Mouse (Mus musculus) cerebellum, adult 2 months (tissue): Measurements from ENCODE around the gene Gm12695.

Experiments used
- CTCF ChIP-seq: fragments of 200-500 bp; IDR thresholded peaks from 2 replicates; pipeline ENCODE4 v1.5.1; 2011; ENCODE audit warnings: low read depth, mild to moderate bottlenecking, control low read depth, low read length, moderate library complexity, borderline replicate concordance; ENCODE audit not compliant: insufficient read depth
- POLR2A ChIP-seq: fragments of 200-500 bp; IDR thresholded peaks from 2 replicates; pipeline ENCODE4 v1.6.1; 2011; ENCODE audit warnings: low read length, control low read depth, borderline replicate concordance; ENCODE audit not compliant: insufficient read depth

DNA sequence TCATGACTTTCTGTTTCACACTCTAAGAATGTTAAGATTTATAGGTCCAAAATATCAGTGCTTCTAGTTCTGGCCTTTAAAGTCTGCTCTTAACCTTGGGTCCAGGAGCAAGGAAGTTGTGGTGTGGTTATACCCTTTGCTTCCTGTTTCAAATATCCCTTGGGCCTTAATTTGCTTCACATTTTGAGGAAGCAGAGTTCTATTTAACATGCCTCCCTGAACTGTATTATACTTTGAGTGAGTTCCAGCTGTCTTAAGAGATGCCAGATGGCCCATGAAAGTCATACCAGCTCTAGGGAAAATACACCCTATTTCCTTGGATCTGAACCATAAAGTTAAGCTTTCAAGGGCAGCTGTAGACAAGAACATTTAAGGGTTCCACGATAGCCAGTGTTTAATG, 33.0 kb downstream of the Gm12695 start:
- TF ChIP-seq POLR2A (no peak), CTCF (no peak)
